Mouse (Mus musculus) forebrain, embryonic 14.5 days (tissue): ENCODE data around the gene B3gnt2. TPM values are rescaled to one million over a fixed set of nuclear protein-coding genes. Genes with fewer than 3 reads are reported as not detected.

ENCODE experiments used
- ATAC-seq: fragments of 200-750 bp; cut with Nextera tagmentation; 2 replicates; pipeline ENCODE4 v1.8.0; 2017; ENCODE audit warnings: mild to moderate bottlenecking, moderate library complexity
- DNase-seq: peaks from one replicate; pipeline ENCODE4 v3.0.0-alpha.2; 2015; ENCODE audit warnings: low spot score
- H3K27ac ChIP-seq: fragments of 300-500 bp; sonication (generic); 2 replicates; pipeline ENCODE4 v1.5.1; 2014; ENCODE audit warnings: low read depth, mild to moderate bottlenecking, control low read depth, low read length, moderate library complexity
- H3K27me3 ChIP-seq: fragments of 300-500 bp; sonication (generic); replicated peaks from 2 replicates; pipeline ENCODE4 v1.6.1; 2014; ENCODE audit warnings: low read length, control low read depth, mixed read lengths; ENCODE audit not compliant: control insufficient read depth, insufficient read depth
- H3K36me3 ChIP-seq: fragments of 300-500 bp; sonication (generic); 2 replicates; pipeline ENCODE4 v1.6.1; 2014; ENCODE audit warnings: low read length, control low read depth; ENCODE audit not compliant: control insufficient read depth, insufficient read depth
- H3K4me1 ChIP-seq: fragments of 300-500 bp; sonication (generic); 2 replicates; pipeline ENCODE4 v1.6.1; 2014; ENCODE audit warnings: antibody characterized with exemption, low read length, control low read depth; ENCODE audit not compliant: control insufficient read depth, insufficient read depth
- H3K4me2 ChIP-seq: fragments of 300-500 bp; sonication (generic); 2 replicates; pipeline ENCODE4 v1.6.1; 2014; ENCODE audit warnings: mild to moderate bottlenecking, control low read depth, low read length
- H3K4me3 ChIP-seq: fragments of 300-500 bp; sonication (generic); 2 replicates; pipeline ENCODE4 v1.5.1; 2014; ENCODE audit warnings: low read depth, low read length, control low read depth
- H3K9ac ChIP-seq: fragments of 300-500 bp; sonication (generic); 2 replicates; pipeline ENCODE4 v1.6.1; 2014; ENCODE audit warnings: mild to moderate bottlenecking, low read length, control low read depth, moderate library complexity
- H3K9me3 ChIP-seq: fragments of 300-500 bp; sonication (generic); replicated peaks from 2 replicates; pipeline ENCODE4 v1.6.1; 2016; ENCODE audit warnings: low read length, control low read depth, mixed read lengths; ENCODE audit not compliant: control insufficient read depth
- WGBS: fragments of 180-500 bp; shearing (Covaris S2); extraction: QIAGEN DNeasy Blood & Tissue Kit; methylation state at CpG from one replicate; pipeline ENCODE4 v1.1.7; 2014; 5-methylcytosine and 5-hydroxymethylcytosine counted together
- polyA plus RNA-seq: library from polyadenylated mRNA; unstranded; fragments of >200 nt; fragmentation: Nextera tagmentation; extraction: Ambion mirVana; gene quantifications from 2 replicates; pipeline ENCODE4 v1.2.1, GENCODE M21; 2014

B3gnt2 gene
- polyA plus RNA-seq: 2.3 and 3.8 TPM in 2 replicates

DNA sequence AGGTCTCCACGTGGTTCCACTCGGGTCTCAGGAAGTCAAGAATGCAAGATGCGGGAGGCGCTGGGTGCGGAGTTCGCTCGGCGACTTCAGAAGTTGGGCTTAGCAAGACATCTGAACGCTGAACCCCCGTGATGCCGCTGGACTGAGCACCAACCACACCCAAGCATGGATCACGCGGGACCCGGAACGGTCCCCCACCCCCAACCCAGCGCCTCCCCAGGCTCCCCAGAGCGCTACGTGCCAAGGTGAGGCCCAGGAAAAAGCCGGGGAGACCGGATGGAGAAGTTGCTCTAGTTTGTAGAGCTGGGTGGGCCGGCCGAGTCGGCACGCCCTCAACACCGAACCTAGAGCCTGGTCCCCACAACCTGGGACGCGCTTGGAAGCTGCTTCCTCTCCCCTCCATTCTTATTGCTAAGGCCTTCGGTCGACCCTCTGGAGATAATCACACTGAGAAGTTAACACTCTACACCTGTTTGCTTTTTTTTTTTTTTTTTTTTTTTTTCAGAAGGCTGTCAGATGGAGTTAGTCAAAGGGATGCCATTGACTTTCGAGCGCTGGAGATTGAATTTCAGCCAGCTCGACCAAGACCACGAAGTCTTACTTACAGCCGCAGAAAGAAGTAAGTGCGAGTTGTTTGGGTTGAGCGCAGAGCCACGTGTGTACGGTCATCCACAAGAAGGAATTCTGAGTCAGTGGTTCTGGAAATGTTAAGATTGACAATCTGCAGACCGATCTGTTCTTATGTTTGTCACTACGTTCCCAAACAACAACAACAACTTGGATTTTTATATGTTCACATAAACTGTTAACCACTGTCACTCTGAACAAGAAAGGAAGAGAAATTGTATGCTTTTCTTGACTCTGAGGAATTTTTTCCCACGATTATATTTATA, at the start of gene B3gnt2:
B3gnt2 (minus strand) TSS at position 627 of the 893 bp plus-strand sequence.
- Histone ChIP-seq H3K36me3 (no peaks in the 10 kb centered on the region), H3K27me3 (peaks cover 39% of the 10 kb centered on the region), H3K4me3 (peak within 1 kb of the TSS; percentile 68), H3K4me2 (peak within 1 kb of the TSS; percentile 77), H3K9me3 (no peaks in the 10 kb centered on the region), H3K4me1 (peaks cover 25% of the 10 kb centered on the region), H3K27ac (no peak within 1 kb of the TSS), H3K9ac (peak within 1 kb of the TSS; percentile 64)
- WGBS: 7% methylated on average over 41 of the region's 41 CpGs
- DNase-seq: no peak
- ATAC-seq: no peak

DNA sequence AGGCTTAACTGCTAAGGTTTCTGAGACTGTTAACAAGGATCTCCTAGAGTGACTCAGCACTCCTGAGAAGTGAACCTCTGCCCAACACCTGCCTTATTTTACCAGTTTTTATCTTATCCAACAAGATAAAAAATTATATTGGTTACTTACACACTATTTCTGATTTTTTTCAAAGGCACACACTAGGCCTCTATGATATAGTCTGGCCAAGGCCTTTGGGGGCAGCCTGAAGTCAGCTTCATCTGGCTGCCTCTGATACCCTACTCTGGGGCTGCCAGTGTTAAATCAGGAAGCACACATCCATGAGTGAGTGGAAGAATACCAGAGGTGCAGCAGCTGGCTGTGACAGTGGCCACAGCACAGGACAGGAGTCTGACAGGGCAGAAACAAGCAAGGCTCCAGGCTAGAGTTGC, 45.7 kb upstream of the B3gnt2 start:
- Histone ChIP-seq H3K4me2 (no peak overlapping the region), H3K4me3 (no peak overlapping the region), H3K27ac (no peak overlapping the region), H3K4me1 (no peaks in the 10 kb centered on the region), H3K27me3 (no peaks in the 10 kb centered on the region), H3K36me3 (no peaks in the 10 kb centered on the region), H3K9me3 (no peaks in the 10 kb centered on the region), H3K9ac (no peak overlapping the region)
- no peak for DNase-seq
- ATAC-seq: no peak

DNA sequence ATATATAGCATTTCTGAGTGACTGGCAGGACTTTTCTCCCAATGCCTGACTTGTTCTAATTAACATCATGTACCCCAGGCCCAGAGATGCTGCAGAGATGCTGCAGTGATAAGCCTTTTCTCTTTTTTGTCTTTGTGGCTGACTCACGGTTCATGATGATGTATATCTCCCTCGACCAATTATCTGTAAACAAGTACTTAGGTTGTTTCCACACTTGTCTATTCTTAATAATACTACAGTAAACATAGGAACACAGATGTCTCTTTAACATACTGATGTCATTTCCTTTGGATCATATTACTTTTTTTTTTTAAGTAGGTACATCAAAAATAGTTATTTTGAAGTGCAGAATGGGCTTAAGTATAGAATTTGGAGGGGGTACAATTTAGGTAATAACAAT, 42.2 kb upstream of the B3gnt2 start:
- ATAC-seq: no peak

DNA sequence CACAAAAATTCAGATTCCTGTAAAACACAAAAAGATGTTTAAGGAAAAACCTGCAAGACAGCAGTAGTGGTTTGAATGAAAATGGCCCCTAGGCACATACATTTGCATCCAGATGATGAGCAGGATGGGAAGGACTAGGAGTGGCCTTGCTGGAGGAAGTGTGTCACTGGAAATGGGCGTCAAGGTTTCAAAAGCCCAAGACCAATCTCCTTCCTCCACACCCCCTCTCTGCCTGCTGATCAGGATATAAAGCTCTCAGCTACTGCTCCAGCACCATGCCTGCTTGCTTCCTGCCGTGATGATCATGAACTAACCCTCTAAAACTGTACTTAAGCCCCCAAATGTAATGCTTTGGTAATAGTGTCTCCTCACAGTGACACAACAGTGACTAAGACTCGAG, 39.3 kb upstream of the B3gnt2 start:
- Histone ChIP-seq H3K27me3 (no peaks in the 10 kb centered on the region), H3K4me3 (no peak overlapping the region), H3K36me3 (0 out of 2 replicates have a peak, but pooled peaks cover 2% of the 10 kb centered on the region), H3K27ac (no peak overlapping the region), H3K9me3 (no peaks in the 10 kb centered on the region), H3K4me1 (no peaks in the 10 kb centered on the region), H3K4me2 (no peak overlapping the region), H3K9ac (no peak overlapping the region)
- ATAC-seq (no peak), DNase-seq (no peak)
- 83% methylated on average over 3 of the region's 3 CpGs for WGBS

More for the DNA sequence above, 42.2 kb upstream of the B3gnt2 start:
- Histone ChIP-seq H3K9ac (no peak overlapping the region), H3K4me3 (no peak overlapping the region), H3K4me2 (no peak overlapping the region), H3K4me1 (no peaks in the 10 kb centered on the region), H3K36me3 (0 out of 2 replicates have a peak, but pooled peaks cover 2% of the 10 kb centered on the region), H3K27me3 (no peaks in the 10 kb centered on the region), H3K27ac (no peak overlapping the region), H3K9me3 (no peaks in the 10 kb centered on the region)
- no peak for DNase-seq
- 86% methylated on average over 2 of the region's 2 CpGs for WGBS

DNA sequence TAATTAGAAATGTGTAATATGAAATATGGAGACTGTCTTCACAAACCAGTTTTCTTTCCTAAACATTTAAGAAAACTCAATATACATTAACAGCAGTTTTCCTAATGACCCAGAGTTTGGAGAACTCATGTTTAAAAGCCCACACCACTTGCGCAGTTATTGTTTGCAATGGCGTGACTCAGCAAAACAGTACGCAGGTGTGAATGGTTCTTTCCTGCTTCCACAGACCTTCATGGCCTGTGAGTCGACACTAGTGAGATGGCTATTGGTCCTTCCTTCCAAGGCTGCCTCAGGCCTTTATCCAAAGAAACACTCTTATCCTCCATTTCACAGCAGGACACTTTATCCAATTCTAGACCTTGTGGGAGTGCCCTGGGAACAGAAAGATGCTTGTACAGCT, 36.9 kb upstream of the B3gnt2 start:
- H3K4me3 ChIP-seq: no peak overlapping the region
- ATAC-seq (no peak), DNase-seq (no peak)
- 90% methylated on average over 4 of the region's 4 CpGs for WGBS
- H3K27ac ChIP-seq: no peak overlapping the region
- H3K9ac ChIP-seq: no peak overlapping the region
- no peaks in the 10 kb centered on the region for H3K27me3 ChIP-seq
- H3K4me1 ChIP-seq: no peaks in the 10 kb centered on the region
- no peak overlapping the region for H3K4me2 ChIP-seq
- no peaks in the 10 kb centered on the region for H3K9me3 ChIP-seq
- H3K36me3 ChIP-seq: 0 out of 2 replicates have a peak, but pooled peaks cover 2% of the 10 kb centered on the region

DNA sequence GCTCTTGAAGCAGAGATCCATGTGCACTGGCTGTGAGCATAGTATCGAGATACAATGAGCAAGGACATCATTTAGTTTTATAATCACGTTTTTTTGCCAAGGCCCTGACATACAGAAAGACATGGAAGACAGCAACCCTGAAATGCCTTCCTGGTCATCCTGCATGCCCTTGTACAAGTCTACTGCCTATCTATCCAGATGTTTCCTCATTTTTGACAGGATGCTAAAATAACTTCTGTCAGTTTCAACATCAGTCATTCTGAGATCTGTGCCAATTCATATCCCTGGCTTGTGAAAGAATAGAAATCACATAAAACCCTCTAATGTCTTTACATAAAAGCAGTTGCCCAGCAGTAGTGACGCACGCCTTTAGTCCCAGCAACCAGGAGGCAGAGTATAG, 36.4 kb upstream of the B3gnt2 start:
- DNase-seq (no peak), ATAC-seq (no peak)
- H3K36me3 ChIP-seq: 0 out of 2 replicates have a peak, but pooled peaks cover 2% of the 10 kb centered on the region
- H3K9me3 ChIP-seq: no peaks in the 10 kb centered on the region
- no peaks in the 10 kb centered on the region for H3K27me3 ChIP-seq
- WGBS: 93% methylated on average over 4 of the region's 4 CpGs
- no peaks in the 10 kb centered on the region for H3K4me1 ChIP-seq
- H3K4me2 ChIP-seq: no peak overlapping the region
- no peak overlapping the region for H3K9ac ChIP-seq
- no peak overlapping the region for H3K27ac ChIP-seq
- no peak overlapping the region for H3K4me3 ChIP-seq

DNA sequence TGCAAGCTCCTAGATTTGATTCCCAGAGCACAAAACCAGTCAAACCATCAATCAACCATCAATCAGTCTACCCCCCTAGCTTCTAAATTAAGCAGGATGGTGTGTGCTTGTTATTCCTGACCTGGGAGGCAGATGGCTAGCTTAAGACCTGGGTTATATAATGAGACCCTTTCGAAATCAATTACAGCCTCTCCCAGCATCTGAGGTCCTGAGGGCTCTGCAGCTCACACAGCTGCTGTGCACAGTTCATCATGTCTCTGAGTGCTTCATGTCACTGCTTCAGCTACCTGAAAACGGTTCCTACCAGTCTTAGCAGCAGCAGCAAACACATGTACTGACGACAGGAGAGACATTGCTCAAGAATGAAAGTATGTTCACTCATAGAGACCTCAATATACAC, 32.3 kb upstream of the B3gnt2 start:
- DNase-seq (no peak), ATAC-seq (no peak)
- no peak overlapping the region for H3K4me3 ChIP-seq
- H3K9ac ChIP-seq: no peak overlapping the region
- no peaks in the 10 kb centered on the region for H3K9me3 ChIP-seq
- no peak overlapping the region for H3K27ac ChIP-seq
- H3K27me3 ChIP-seq: no peaks in the 10 kb centered on the region
- no peaks in the 10 kb centered on the region for H3K4me1 ChIP-seq
- WGBS: 78% methylated on average over 3 of the region's 3 CpGs
- H3K4me2 ChIP-seq: no peak overlapping the region
- no peaks in the 10 kb centered on the region for H3K36me3 ChIP-seq

DNA sequence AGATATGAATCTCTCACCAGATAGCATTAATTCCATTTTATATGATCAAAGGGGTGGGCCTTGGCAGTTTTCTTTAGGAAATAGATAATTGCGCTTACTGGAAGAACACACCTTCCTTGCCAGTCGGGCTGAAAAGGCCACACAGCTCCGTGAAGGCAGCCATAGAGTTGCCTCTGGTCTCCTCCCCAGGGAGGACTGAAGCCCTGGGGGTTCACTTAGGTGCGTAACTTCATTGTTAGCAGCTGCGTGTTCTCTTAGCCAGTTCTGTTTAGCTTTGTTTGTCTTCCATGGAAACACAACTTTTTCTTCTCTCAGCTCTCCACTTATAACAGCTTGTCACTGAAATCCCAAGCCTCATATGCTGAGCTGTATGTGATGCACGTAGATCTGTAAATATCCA, 31.7 kb upstream of the B3gnt2 start:
- Histone ChIP-seq H3K4me1 (no peaks in the 10 kb centered on the region), H3K4me2 (no peak overlapping the region), H3K4me3 (no peak overlapping the region), H3K9me3 (no peaks in the 10 kb centered on the region), H3K27ac (no peak overlapping the region), H3K27me3 (no peaks in the 10 kb centered on the region), H3K36me3 (no peaks in the 10 kb centered on the region), H3K9ac (no peak overlapping the region)
- WGBS: 83% methylated on average over 6 of the region's 6 CpGs
- DNase-seq (no peak), ATAC-seq (no peak)

DNA sequence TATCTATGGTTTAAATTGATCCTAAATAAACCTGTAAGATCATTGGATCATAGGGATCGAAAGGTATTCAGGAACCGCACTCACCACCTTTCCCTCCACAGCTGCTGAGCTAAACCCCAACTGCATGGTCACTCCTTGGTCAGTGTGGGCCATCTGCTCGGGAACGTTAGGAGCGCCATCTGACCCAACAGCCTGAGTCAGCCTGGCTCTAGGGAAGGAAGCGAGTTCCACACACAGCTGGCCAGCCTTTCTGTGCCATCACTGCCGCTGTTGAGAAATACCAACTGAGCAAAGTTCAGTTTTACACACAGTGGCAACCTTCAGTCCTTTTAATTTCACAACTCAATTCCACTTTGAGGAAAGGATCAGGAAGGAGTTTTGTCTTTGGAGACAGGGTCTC, 31.1 kb upstream of the B3gnt2 start:
- H3K27me3 ChIP-seq: no peaks in the 10 kb centered on the region
- H3K4me1 ChIP-seq: no peaks in the 10 kb centered on the region
- H3K4me3 ChIP-seq: no peak overlapping the region
- H3K9ac ChIP-seq: no peak overlapping the region
- no peak for DNase-seq
- H3K9me3 ChIP-seq: no peaks in the 10 kb centered on the region
- no peak overlapping the region for H3K27ac ChIP-seq
- 93% methylated on average over 7 of the region's 7 CpGs for WGBS
- ATAC-seq: no peak
- H3K4me2 ChIP-seq: no peak overlapping the region
- no peaks in the 10 kb centered on the region for H3K36me3 ChIP-seq
